Mouse (Mus musculus): ENCODE results near the gene Pfdn6.
"Not testable (repeated sequence)": the region's sequence is repeated elsewhere in the genome, so short reads cannot be mapped to it uniquely, and the experiment has no call there.

GRCm38 (mm10) chr17:33893011-33893410, 47.1 kb downstream of the Pfdn6 start:
- TF ChIP-seq CTCF (IDR thresholded peaks at IDR 0.05; ENCODE audit: borderline replicate concordance, insufficient read depth, low read depth, low read length); POLR2A (IDR thresholded peaks at IDR 0.05; ENCODE audit: borderline replicate concordance, insufficient read depth, low read length): not testable (repeated sequence)
